Mouse (Mus musculus) right cerebral cortex, adult 18-20 months (tissue): Measurements from ENCODE around the gene 2900026A02Rik.
A peak's percentile ranks its signal among the peaks of the same experiment; 100 is the strongest.

Experiments
- DNase-seq: peaks from one replicate; pipeline ENCODE4 v3.0.0; 2022; ENCODE audit warnings: mixed read lengths

2900026A02Rik gene

GRCm38 (mm10) chr5:113210314-113210713 lies 10.7 kb downstream of the 2900026A02Rik start:
- DNase-seq, result no peak

GRCm38 (mm10) chr5:113209898-113210297 lies 11.1 kb downstream of the 2900026A02Rik start:
- no peak for DNase-seq

- DNase-seq, result no peak
Measured at GRCm38 (mm10) chr5:113209401-113209750, 11.7 kb downstream of the 2900026A02Rik start.

GRCm38 (mm10) chr5:113208622-113209400 lies 12.2 kb downstream of the 2900026A02Rik start:
- peak; percentile 39 for DNase-seq

- DNase-seq, result no peak
Measured at GRCm38 (mm10) chr5:113208048-113208447, 13.0 kb downstream of the 2900026A02Rik start.

GRCm38 (mm10) chr5:113206670-113207352 lies 14.2 kb downstream of the 2900026A02Rik start:
- DNase-seq, result no peak

- no peak for DNase-seq
Measured at GRCm38 (mm10) chr5:113204193-113204592, 16.8 kb downstream of the 2900026A02Rik start.

- DNase-seq, result no peak
Measured at GRCm38 (mm10) chr5:113199772-113200134, 21.3 kb downstream of the 2900026A02Rik start.

- DNase-seq, result no peak
Measured at GRCm38 (mm10) chr5:113199126-113199771, 21.8 kb downstream of the 2900026A02Rik start.

GRCm38 (mm10) chr5:113196916-113197794 lies 23.9 kb downstream of the 2900026A02Rik start:
- DNase-seq, result no peak

- peak; percentile 65 for DNase-seq
Measured at GRCm38 (mm10) chr5:113195907-113196306, 25.1 kb downstream of the 2900026A02Rik start.

GRCm38 (mm10) chr5:113195451-113195850 lies 25.6 kb downstream of the 2900026A02Rik start:
- peak; percentile 45 for DNase-seq

GRCm38 (mm10) chr5:113193762-113194161 lies 27.3 kb downstream of the 2900026A02Rik start:
- DNase-seq, result peak; percentile 48

GRCm38 (mm10) chr5:113191901-113192300 lies 29.1 kb downstream of the 2900026A02Rik start:
- no peak for DNase-seq

- no peak for DNase-seq
Measured at GRCm38 (mm10) chr5:113190558-113190957, 30.5 kb downstream of the 2900026A02Rik start.

GRCm38 (mm10) chr5:113181441-113181840 lies 39.6 kb downstream of the 2900026A02Rik start:
- DNase-seq, result no peak

GRCm38 (mm10) chr5:113180755-113181154 lies 40.3 kb downstream of the 2900026A02Rik start:
- DNase-seq, result no peak

GRCm38 (mm10) chr5:113179843-113180682 lies 41.0 kb downstream of the 2900026A02Rik start:
- DNase-seq, result peak; percentile 88

GRCm38 (mm10) chr5:113179451-113179842 lies 41.6 kb downstream of the 2900026A02Rik start:
- DNase-seq, result no peak

GRCm38 (mm10) chr5:113175976-113176375 lies 45.1 kb downstream of the 2900026A02Rik start:
- DNase-seq, result no peak

GRCm38 (mm10) chr5:113174916-113175692 lies 45.9 kb downstream of the 2900026A02Rik start:
- no peak for DNase-seq
